Mouse (Mus musculus): Measurements from ENCODE around the gene Ncoa5.

The Ncoa5 gene

GRCm38 (mm10) chr2:165034131-165035057 lies at the start of gene Ncoa5:
Gene Ncoa5, minus strand, starts transcription at chr2:165034867.
- peak; percentile 97 for DNase-seq (ENCODE audit: low read depth, low spot score)

- no peak for DNase-seq (ENCODE audit: low read depth, low spot score)
Measured at GRCm38 (mm10) chr2:165081257-165081656, 46.6 kb upstream of the Ncoa5 start.

- no peak for DNase-seq (ENCODE audit: low read depth, low spot score)
Measured at GRCm38 (mm10) chr2:165080657-165081056, 46.0 kb upstream of the Ncoa5 start.

GRCm38 (mm10) chr2:165078605-165079004 lies 43.9 kb upstream of the Ncoa5 start:
- no peak for DNase-seq (ENCODE audit: low read depth, low spot score)

GRCm38 (mm10) chr2:165078045-165078444 lies 43.4 kb upstream of the Ncoa5 start:
- no peak for DNase-seq (ENCODE audit: low read depth, low spot score)

GRCm38 (mm10) chr2:165077055-165077454 lies 42.4 kb upstream of the Ncoa5 start:
- DNase-seq (ENCODE audit: low read depth, low spot score) = no peak

GRCm38 (mm10) chr2:165074937-165075336 lies 40.3 kb upstream of the Ncoa5 start:
- DNase-seq (ENCODE audit: low read depth, low spot score) = peak; percentile 79

- DNase-seq (ENCODE audit: low read depth, low spot score) = no peak
Measured at GRCm38 (mm10) chr2:165074081-165074884, 39.6 kb upstream of the Ncoa5 start.

GRCm38 (mm10) chr2:165073381-165073781 lies 38.7 kb upstream of the Ncoa5 start:
- DNase-seq (ENCODE audit: low read depth, low spot score) = no peak

GRCm38 (mm10) chr2:165070096-165070816 lies 35.6 kb upstream of the Ncoa5 start:
- DNase-seq (ENCODE audit: low read depth, low spot score) = peak; percentile 51

- no peak for DNase-seq (ENCODE audit: low read depth, low spot score)
Measured at GRCm38 (mm10) chr2:165068806-165069205, 34.1 kb upstream of the Ncoa5 start.

GRCm38 (mm10) chr2:165064489-165064888 lies 29.8 kb upstream of the Ncoa5 start:
- DNase-seq (ENCODE audit: low read depth, low spot score) = no peak

- peak; percentile 84 for DNase-seq (ENCODE audit: low read depth, low spot score)
Measured at GRCm38 (mm10) chr2:165061638-165062433, 27.2 kb upstream of the Ncoa5 start.

- no peak for DNase-seq (ENCODE audit: low read depth, low spot score)
Measured at GRCm38 (mm10) chr2:165059961-165060360, 25.3 kb upstream of the Ncoa5 start.

GRCm38 (mm10) chr2:165056377-165057085 lies 21.9 kb upstream of the Ncoa5 start:
- DNase-seq (ENCODE audit: low read depth, low spot score) = peak; percentile 91

- DNase-seq (ENCODE audit: low read depth, low spot score) = peak; percentile 74
Measured at GRCm38 (mm10) chr2:165055905-165056304, 21.2 kb upstream of the Ncoa5 start.

GRCm38 (mm10) chr2:165054888-165055852 lies 20.5 kb upstream of the Ncoa5 start, which contains the start of gene Cd40:
Gene Cd40, plus strand, starts transcription at chr2:165055627.
- peak; percentile 92 for DNase-seq (ENCODE audit: low read depth, low spot score)

GRCm38 (mm10) chr2:165051566-165051965 lies 16.9 kb upstream of the Ncoa5 start:
- DNase-seq (ENCODE audit: low read depth, low spot score) = no peak

All from A20 (cell line).